Mouse (Mus musculus): ENCODE results near the gene Snrnp70.

GRCm38 (mm10) chr7:45338161-45338911, 57.2 kb downstream of the Snrnp70 start:
- TF ChIP-seq GATA1 (IDR thresholded peaks at IDR 0.05; ENCODE audit: low read length) = no peak
- no peak for TF ChIP-seq TAL1 (IDR thresholded peaks at IDR 0.05; ENCODE audit: low read length)

Data from erythroblast, embryonic 14.5 days (primary cell).